Mouse (Mus musculus) kidney, embryonic 16.5 days (tissue): ENCODE measurements around the gene Eln. TPM values are rescaled to one million over a fixed set of nuclear protein-coding genes. Genes with fewer than 3 reads are reported as not detected.

Experiments used
- ATAC-seq: fragments of 200-750 bp; cut with Nextera tagmentation; 2 replicates; pipeline ENCODE4 v1.8.0; 2017; ENCODE audit warnings: moderate TSS enrichment; ENCODE audit not compliant: low FRiP score, low TSS enrichment
- H3K27ac ChIP-seq: fragments of 300-500 bp; sonication (generic); 2 replicates; pipeline ENCODE4 v1.5.1; 2014; ENCODE audit warnings: low read length
- H3K27me3 ChIP-seq: fragments of 300-500 bp; sonication (generic); 2 replicates; pipeline ENCODE4 v1.6.1; 2014; ENCODE audit warnings: low read length, control low read depth, mixed read lengths; ENCODE audit not compliant: insufficient read depth
- H3K36me3 ChIP-seq: fragments of 300-500 bp; sonication (generic); 2 replicates; pipeline ENCODE4 v1.6.1; 2014; ENCODE audit warnings: low read length, control low read depth, mixed read lengths; ENCODE audit not compliant: insufficient read depth
- H3K4me1 ChIP-seq: fragments of 300-500 bp; sonication (generic); 2 replicates; pipeline ENCODE4 v1.6.1; 2014; ENCODE audit warnings: low read length, control low read depth, mixed read lengths; ENCODE audit not compliant: insufficient read depth
- H3K4me2 ChIP-seq: fragments of 300-500 bp; sonication (generic); replicated peaks from 2 replicates; pipeline ENCODE4 v1.6.1; 2014; ENCODE audit warnings: low read depth, low read length
- H3K4me3 ChIP-seq: fragments of 300-500 bp; sonication (generic); 2 replicates; pipeline ENCODE4 v1.5.1; 2014; ENCODE audit warnings: mild to moderate bottlenecking, low read length
- H3K9ac ChIP-seq: fragments of 300-500 bp; sonication (generic); replicated peaks from 2 replicates; pipeline ENCODE4 v1.6.1; 2014; ENCODE audit warnings: low read length
- H3K9me3 ChIP-seq: fragments of 300-500 bp; sonication (generic); 2 replicates; pipeline ENCODE4 v1.6.1; 2016; ENCODE audit warnings: low read length, control low read depth
- WGBS: fragments of 180-500 bp; shearing (Covaris S2); extraction: QIAGEN DNeasy Blood & Tissue Kit; methylation state at CpG from one replicate; pipeline ENCODE4 v1.1.7; 2014; 5-methylcytosine and 5-hydroxymethylcytosine counted together
- polyA plus RNA-seq: library from polyadenylated mRNA; unstranded; fragments of >200 nt; fragmentation: Nextera tagmentation; extraction: Ambion mirVana; gene quantifications from 2 replicates; pipeline ENCODE4 v1.2.1, GENCODE M21; 2015

Gene Eln
- polyA plus RNA-seq, 1 experiment from 2014 or later, result 46.1 TPM

DNA sequence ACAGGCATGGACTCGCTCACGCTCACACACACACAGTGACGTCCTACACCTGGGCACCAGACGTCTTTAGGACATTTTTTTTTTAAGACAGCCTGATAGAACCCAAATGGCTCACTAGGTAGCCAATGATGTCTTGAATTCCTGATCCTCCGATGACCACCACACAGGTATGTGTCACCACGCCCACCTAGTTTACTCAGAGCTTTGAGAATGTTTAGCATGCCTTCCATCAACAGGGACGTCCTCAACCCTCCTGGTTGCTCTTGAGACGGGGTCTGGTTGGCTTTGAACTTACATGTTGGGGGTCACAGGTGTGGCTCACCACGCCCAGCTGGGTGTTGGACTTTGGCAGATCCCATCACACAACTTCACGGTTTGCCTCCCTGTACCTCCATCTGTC lies 922 bp downstream of the Eln start:
- no peak for ATAC-seq
- peak overlapping the region; percentile 88 for H3K4me2 ChIP-seq
- no peaks in the 10 kb centered on the region for H3K36me3 ChIP-seq
- H3K9me3 ChIP-seq, result no peaks in the 10 kb centered on the region
- peaks cover 26% of the 10 kb centered on the region; the same call in 1 of the 2 replicates for H3K4me1 ChIP-seq
- H3K9ac ChIP-seq, result no peak overlapping the region
- peaks cover 4% of the 10 kb centered on the region; the same call in 1 of the 2 replicates for H3K27me3 ChIP-seq
- H3K4me3 ChIP-seq, result peak overlapping the region; percentile 53
- H3K27ac ChIP-seq, result no peak overlapping the region
- WGBS, result 68% methylated on average over 10 of the region's 10 CpGs

DNA sequence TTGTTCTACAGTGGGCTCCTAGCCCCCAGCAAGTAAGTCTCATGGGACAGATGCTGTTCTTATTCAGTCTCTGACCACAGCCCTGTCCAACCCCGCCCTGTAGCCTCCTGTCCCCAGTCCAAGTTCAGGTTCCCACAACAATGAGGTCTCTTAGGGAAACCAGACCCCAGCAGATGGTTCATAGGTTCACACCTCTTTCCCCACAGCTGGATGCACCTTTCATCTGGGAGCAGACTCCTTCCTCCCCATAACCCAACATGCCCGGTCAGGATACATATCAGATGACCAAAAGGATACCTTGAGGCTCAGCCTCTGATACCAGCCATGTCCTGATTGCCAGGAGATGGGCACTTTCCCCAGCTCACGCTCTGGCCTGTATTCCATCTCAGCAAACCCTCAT lies 1.3 kb downstream of the Eln start:
- no peaks in the 10 kb centered on the region for H3K36me3 ChIP-seq
- H3K27me3 ChIP-seq, result peaks cover 4% of the 10 kb centered on the region; the same call in 1 of the 2 replicates
- no peaks in the 10 kb centered on the region for H3K9me3 ChIP-seq
- WGBS, result 68% methylated on average over 3 of the region's 3 CpGs
- peak overlapping the region; percentile 88; the same call in 1 of the 2 replicates for H3K4me2 ChIP-seq
- H3K4me1 ChIP-seq, result peaks cover 30% of the 10 kb centered on the region; the same call in 1 of the 2 replicates
- H3K9ac ChIP-seq, result no peak overlapping the region
- no peak for ATAC-seq
- no peak overlapping the region for H3K27ac ChIP-seq
- no peak overlapping the region for H3K4me3 ChIP-seq

DNA sequence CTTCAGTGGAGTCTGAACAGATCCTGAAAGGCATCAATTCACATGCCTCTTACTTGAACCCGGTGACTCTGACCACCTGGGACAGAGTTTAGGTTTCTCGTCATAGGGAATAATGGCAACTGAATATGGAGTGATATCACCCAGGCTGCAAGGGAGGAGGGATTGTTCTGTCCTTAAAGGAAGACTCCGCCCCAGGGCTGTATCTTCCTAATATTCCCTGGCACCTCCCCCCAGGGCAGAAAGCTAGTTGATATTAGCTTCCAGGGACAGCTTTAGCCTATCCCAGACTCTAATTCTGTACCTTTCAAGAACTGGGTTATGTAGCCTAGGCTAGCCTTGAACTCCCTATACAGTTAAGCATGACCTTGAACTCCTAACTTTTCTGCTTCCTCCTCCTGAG lies 2.1 kb downstream of the Eln start:
- Histone ChIP-seq H3K36me3 (no peaks in the 10 kb centered on the region), H3K27ac (no peak overlapping the region), H3K4me1 (peaks cover 35% of the 10 kb centered on the region), H3K4me2 (no peak overlapping the region), H3K9me3 (no peaks in the 10 kb centered on the region), H3K9ac (no peak overlapping the region), H3K27me3 (peaks cover 4% of the 10 kb centered on the region; the same call in 1 of the 2 replicates), H3K4me3 (no peak overlapping the region)
- ATAC-seq, result no peak
- WGBS, result 85% methylated on average over 3 of the region's 3 CpGs

DNA sequence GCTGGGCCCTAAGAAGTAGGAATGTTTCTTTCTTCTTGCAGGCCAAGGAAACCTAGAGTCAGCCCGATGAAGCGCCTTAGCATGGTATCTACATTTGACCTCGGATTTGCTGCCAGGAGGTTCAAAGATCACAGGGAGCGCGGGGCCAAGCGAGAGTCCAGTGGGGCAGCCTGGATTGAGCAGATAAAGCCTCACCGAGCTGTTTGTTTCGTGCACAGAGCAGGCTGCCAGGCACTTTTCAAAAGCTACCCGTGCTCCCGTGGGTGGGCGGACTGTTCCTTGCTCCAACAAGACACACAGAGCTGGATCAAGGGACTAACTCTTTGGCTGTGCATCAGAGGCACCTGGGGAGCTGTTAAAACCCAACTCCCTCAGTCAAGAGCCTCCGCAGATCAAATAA lies 3.1 kb downstream of the Eln start:
- Histone ChIP-seq H3K27ac (no peak overlapping the region), H3K9ac (no peak overlapping the region), H3K4me2 (no peak overlapping the region), H3K4me3 (no peak overlapping the region), H3K4me1 (peaks cover 35% of the 10 kb centered on the region), H3K27me3 (peaks cover 4% of the 10 kb centered on the region; the same call in 1 of the 2 replicates), H3K9me3 (no peaks in the 10 kb centered on the region), H3K36me3 (no peaks in the 10 kb centered on the region)
- 60% methylated on average over 12 of the region's 12 CpGs for WGBS
- ATAC-seq, result no peak

DNA sequence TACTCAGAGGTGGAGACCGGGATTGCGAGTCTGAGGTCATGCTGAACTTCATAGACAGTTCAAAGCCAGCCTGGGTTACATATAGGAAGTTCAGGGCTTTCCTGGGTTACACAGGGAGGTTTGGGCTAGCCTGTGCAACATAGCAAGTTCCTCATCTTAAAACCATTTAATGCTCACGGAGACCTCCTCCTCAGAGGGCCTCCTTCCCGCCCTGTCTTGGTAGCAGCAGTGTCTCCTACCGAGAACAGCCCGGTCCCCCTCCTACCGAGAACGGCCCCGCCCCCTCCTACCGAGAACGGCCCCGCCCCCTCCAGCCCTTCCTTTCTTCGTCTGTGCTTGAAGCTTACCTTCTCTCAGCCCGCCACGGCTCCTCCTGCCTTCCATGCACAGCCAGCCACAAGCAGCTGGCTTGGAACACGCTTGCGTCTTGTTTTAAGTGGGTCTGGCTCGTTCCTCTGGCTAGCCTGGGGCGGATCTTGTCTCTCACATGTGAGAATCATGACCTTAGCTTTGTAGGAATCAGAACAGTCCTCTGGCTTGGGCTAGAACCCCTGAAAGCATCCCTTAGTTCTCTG lies 4.8 kb downstream of the Eln start:
- peak overlapping the region; percentile 36; the same call in 1 of the 2 replicates for H3K9ac ChIP-seq
- H3K4me3 ChIP-seq, result 0 out of 2 replicates have a peak overlapping the region, but pooled peaks have one; percentile 10
- no peaks in the 10 kb centered on the region for H3K36me3 ChIP-seq
- ATAC-seq, result no peak
- peaks cover 28% of the 10 kb centered on the region for H3K4me1 ChIP-seq
- peak overlapping the region; percentile 32; the same call in 1 of the 2 replicates for H3K4me2 ChIP-seq
- WGBS, result 13% methylated on average over 19 of the region's 19 CpGs
- H3K27ac ChIP-seq, result 0 out of 2 replicates have a peak overlapping the region, but pooled peaks have one; percentile 13
- H3K9me3 ChIP-seq, result no peaks in the 10 kb centered on the region
- H3K27me3 ChIP-seq, result peaks cover 4% of the 10 kb centered on the region; the same call in 1 of the 2 replicates

DNA sequence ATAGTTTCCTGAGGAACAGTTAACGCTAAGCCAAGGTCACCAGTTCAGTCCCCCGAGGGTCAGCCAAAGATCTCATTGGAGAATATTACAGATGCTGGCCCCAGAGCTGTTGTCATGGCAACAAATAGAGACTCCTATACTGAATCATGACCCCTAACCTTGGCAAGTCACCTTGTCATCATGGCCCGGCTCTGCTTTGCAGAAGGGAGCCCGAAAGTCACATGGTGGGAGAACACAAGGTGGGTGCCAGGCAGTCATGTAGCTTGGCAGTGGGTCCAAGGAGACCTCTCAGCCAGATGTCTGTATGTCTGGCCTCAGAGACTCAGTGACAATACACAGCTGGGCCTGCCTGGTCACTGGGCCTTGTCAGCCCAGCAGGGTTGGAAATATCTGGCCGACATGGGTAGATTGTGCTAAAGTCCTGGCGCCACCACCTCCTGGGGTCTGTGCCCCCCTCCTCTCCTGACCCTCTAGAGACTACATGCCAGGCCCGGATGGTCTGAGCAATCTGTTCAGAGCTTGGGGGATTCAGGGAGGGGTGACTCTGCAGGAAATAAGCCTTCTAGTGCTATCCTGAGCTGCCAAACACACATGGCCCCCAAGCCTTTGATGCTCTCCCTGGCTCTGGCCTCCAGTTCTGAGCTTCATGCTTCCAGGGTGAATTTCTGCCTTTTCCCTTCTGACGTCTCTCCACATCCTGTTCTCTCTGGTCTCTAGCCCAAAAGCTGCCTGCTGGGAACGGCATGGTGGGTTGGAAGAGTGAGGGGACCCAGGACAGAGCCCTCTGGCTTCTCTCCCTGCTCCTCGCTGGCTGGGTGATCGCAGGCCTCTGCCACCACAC lies 6.4 kb downstream of the Eln start:
- Histone ChIP-seq H3K4me1 (peaks cover 19% of the 10 kb centered on the region), H3K27me3 (peaks cover 2% of the 10 kb centered on the region; the same call in 1 of the 2 replicates), H3K27ac (no peak overlapping the region), H3K9ac (no peak overlapping the region), H3K4me2 (no peak overlapping the region), H3K9me3 (no peaks in the 10 kb centered on the region), H3K36me3 (no peaks in the 10 kb centered on the region), H3K4me3 (no peak overlapping the region)
- WGBS, result 52% methylated on average over 11 of the region's 11 CpGs
- peak; percentile 40; the same call in 1 of the 2 replicates for ATAC-seq

DNA sequence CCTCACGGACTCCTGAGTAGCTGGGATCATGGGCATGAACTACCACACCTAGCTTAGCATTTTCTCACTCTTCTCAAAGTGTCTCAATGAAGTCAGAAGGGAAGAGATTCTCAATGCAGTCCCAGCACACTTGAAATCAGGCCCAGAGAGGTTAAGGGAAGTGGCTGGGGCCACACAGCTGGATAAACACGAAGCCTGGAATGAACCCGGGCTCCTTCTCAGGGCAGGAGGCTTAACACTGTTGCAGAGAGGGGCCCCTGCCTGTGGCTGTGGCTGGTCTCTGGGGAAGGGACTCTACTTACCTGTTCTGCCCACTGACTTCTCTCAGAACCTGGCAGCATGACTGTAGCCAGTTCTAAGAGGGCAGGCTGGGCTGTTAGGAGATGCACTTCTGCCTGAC lies 7.2 kb downstream of the Eln start:
- no peak overlapping the region for H3K27ac ChIP-seq
- 56% methylated on average over 3 of the region's 3 CpGs for WGBS

DNA sequence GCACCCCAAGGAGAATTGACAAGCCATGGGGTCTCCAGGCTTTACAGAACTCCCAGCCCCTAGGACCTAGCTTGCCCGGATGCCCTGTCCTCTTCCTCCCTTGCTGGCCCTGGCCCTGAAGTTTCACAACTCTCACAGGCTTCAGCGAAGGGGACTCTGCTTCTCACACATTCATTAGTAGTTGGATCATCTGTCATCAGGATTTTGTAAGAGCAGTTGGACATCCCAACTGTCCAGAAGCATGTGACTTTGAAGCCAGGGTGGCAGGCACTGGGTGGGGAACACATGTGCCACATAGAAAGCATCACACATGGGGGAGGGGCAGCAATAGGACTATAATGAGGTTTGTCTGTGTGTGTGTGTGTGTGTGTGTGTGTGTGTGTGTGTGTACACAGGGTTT lies 12.2 kb downstream of the Eln start:
- Histone ChIP-seq H3K36me3 (no peaks in the 10 kb centered on the region), H3K4me2 (no peak overlapping the region), H3K27me3 (no peaks in the 10 kb centered on the region), H3K4me1 (no peaks in the 10 kb centered on the region), H3K4me3 (no peak overlapping the region), H3K27ac (no peak overlapping the region), H3K9ac (no peak overlapping the region), H3K9me3 (no peaks in the 10 kb centered on the region)
- no peak; the same call in 1 of the 2 replicates for ATAC-seq
- 89% methylated on average over 2 of the region's 2 CpGs for WGBS

More for the DNA sequence above, 7.2 kb downstream of the Eln start:
- Histone ChIP-seq H3K36me3 (no peaks in the 10 kb centered on the region), H3K9ac (no peak overlapping the region), H3K4me3 (no peak overlapping the region), H3K4me1 (peaks cover 19% of the 10 kb centered on the region), H3K9me3 (no peaks in the 10 kb centered on the region), H3K27me3 (no peaks in the 10 kb centered on the region), H3K4me2 (no peak overlapping the region)
- ATAC-seq, result no peak

DNA sequence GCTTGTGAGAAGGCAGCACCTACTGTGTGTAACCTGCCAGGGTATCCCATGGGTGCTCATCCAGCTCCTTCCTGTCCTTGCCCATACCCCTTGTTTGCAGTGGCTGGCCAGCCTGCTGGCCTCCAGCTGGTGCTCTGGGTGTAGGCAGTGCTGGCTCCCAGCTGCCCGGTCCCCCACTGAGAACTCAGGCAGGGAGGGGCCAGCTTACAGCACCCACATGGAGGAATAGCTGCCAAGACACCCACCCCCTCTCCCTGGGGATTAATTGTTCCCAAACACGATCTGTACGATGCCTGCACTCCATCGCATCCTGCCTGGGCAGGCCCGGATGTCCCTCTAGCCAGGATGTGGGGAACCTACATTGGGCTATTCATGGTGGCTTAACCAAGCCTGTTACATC lies 13.1 kb downstream of the Eln start:
- no peaks in the 10 kb centered on the region for H3K27me3 ChIP-seq
- H3K27ac ChIP-seq, result no peak overlapping the region
- H3K4me1 ChIP-seq, result no peaks in the 10 kb centered on the region
- no peak overlapping the region for H3K9ac ChIP-seq
- 81% methylated on average over 5 of the region's 5 CpGs for WGBS
- no peaks in the 10 kb centered on the region for H3K36me3 ChIP-seq
- H3K4me2 ChIP-seq, result no peak overlapping the region
- no peaks in the 10 kb centered on the region for H3K9me3 ChIP-seq
- H3K4me3 ChIP-seq, result no peak overlapping the region
- ATAC-seq, result no peak

DNA sequence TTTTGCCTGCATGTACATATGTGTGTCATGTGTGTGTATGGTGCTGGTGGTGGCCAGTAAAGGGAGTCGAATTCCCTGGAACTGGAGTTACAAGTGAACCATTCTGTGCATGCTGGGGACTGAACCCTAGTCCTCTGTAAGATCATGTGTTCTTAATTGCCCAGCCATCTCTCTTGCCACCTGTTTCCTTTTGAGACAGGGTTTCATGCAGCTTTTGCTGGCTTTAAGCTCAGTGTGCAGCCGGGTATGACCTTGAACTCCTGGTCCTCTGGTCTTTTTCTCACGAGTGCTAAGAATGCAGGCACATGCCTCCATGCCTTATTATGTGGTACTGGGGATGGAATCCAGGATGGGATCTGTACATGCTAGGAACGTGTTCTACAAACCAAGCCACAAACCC lies 13.9 kb downstream of the Eln start:
- Histone ChIP-seq H3K36me3 (no peaks in the 10 kb centered on the region), H3K4me3 (no peak overlapping the region), H3K4me2 (no peak overlapping the region), H3K4me1 (no peaks in the 10 kb centered on the region), H3K9me3 (no peaks in the 10 kb centered on the region), H3K9ac (no peak overlapping the region), H3K27ac (no peak overlapping the region), H3K27me3 (no peaks in the 10 kb centered on the region)
- 61% methylated on average over 4 of the region's 4 CpGs for WGBS
- no peak for ATAC-seq
